ENCODE assay signal across 8 mouse cellular contexts in genomic region chr7:45211851-45212251, GRCm38 (mm10). TPM values are rescaled to one million over a fixed set of nuclear protein-coding genes. Genes with fewer than 3 reads are reported as not detected.
DNase-seq lines count a peak whose midpoint lies in the region; ATAC-seq and TF ChIP-seq lines count a peak whose summit lies in the region.

TSS of gene Dkkl1 (minus strand) at chr7:45212147.

- no peaks in the 10 kb centered on the region for H3K36me3 ChIP-seq in lung, postnatal 0 days (ENCODE audit: insufficient read depth, low read length)
- no peaks in the 10 kb centered on the region for H3K36me3 ChIP-seq in intestine, embryonic 14.5 days (ENCODE audit: control insufficient read depth, insufficient read depth, low read length)
- H3K36me3 ChIP-seq in midbrain, embryonic 15.5 days (replicated peaks) = no peaks in the 10 kb centered on the region
- no peaks in the 10 kb centered on the region for H3K36me3 ChIP-seq in thymus, adult 2 months (ENCODE audit: control insufficient read depth, insufficient read depth, low read length)

- H3K27ac ChIP-seq in lung, postnatal 0 days (ENCODE audit: low read length) = no peak within 1 kb of the TSS
- H3K27ac ChIP-seq in intestine, embryonic 14.5 days (ENCODE audit: low read depth) = no peak within 1 kb of the TSS
- H3K27ac ChIP-seq in midbrain, embryonic 15.5 days = no peak within 1 kb of the TSS
- no peak within 1 kb of the TSS for H3K27ac ChIP-seq in thymus, adult 2 months (ENCODE audit: control insufficient read depth, insufficient read depth, low read length)

- no peak for TF ChIP-seq EP300 in lung, postnatal 0 days (IDR thresholded peaks at IDR 0.05)

- peak; percentile 32 for DNase-seq in lung, postnatal 0 days (ENCODE audit: low spot score)
- DNase-seq in lung, adult 2 months = no peak
- DNase-seq in c-Kit-positive CD71-positive TER-119-positive erythroid progenitor cells, embryonic 14.5 days (ENCODE audit: low spot score) = peak; percentile 73
- peak; percentile 62 for DNase-seq in intestine, embryonic 14.5 days (ENCODE audit: low spot score)
- DNase-seq in layer of hippocampus, adult 11-12 months (ENCODE audit: low spot score) = no peak
- DNase-seq in right cerebral cortex, adult 2 months (ENCODE audit: low spot score in 2 of 2) = no peak
- DNase-seq in thymus, adult 2 months = no peak

- H3K9ac ChIP-seq in lung, postnatal 0 days (replicated peaks; ENCODE audit: low read depth) = no peak within 1 kb of the TSS
- H3K9ac ChIP-seq in intestine, embryonic 14.5 days (ENCODE audit: low read length) = no peak within 1 kb of the TSS
- H3K9ac ChIP-seq in midbrain, embryonic 15.5 days = no peak within 1 kb of the TSS

- H3K27me3 ChIP-seq in lung, postnatal 0 days (replicated peaks; ENCODE audit: insufficient read depth, low read length) = peaks cover 4% of the 10 kb centered on the region; the same call in 1 of the 2 replicates
- H3K27me3 ChIP-seq in intestine, embryonic 14.5 days (replicated peaks; ENCODE audit: control insufficient read depth, insufficient read depth, low read length) = peaks cover 28% of the 10 kb centered on the region
- peaks cover 23% of the 10 kb centered on the region for H3K27me3 ChIP-seq in midbrain, embryonic 15.5 days (replicated peaks)
- H3K27me3 ChIP-seq in thymus, adult 2 months (ENCODE audit: control insufficient read depth, insufficient read depth, low read length) = peaks cover 8% of the 10 kb centered on the region; the same call in 1 of the 2 replicates

- no peak within 1 kb of the TSS for H3K4me3 ChIP-seq in lung, postnatal 0 days (ENCODE audit: low read depth, low read length)
- no peak within 1 kb of the TSS for H3K4me3 ChIP-seq in lung, adult 2 months (replicated peaks; ENCODE audit: extremely low read depth, low read depth, low read length)
- H3K4me3 ChIP-seq in intestine, embryonic 14.5 days (ENCODE audit: low read depth, low read length) = peak within 1 kb of the TSS; percentile 16; the same call in 1 of the 2 replicates
- H3K4me3 ChIP-seq in midbrain, embryonic 15.5 days = 0 out of 2 replicates have a peak within 1 kb of the TSS, but pooled peaks have one; percentile 3
- H3K4me3 ChIP-seq in thymus, adult 2 months (ENCODE audit: control insufficient read depth, insufficient read depth, low read length) = no peak within 1 kb of the TSS

- H3K4me1 ChIP-seq in lung, postnatal 0 days (ENCODE audit: insufficient read depth, low read depth, low read length) = peaks cover 1% of the 10 kb centered on the region
- H3K4me1 ChIP-seq in lung, adult 2 months (ENCODE audit: control insufficient read depth, insufficient read depth, low read length) = peaks cover 4% of the 10 kb centered on the region; the same call in 1 of the 2 replicates
- peaks cover 3% of the 10 kb centered on the region for H3K4me1 ChIP-seq in intestine, embryonic 14.5 days (replicated peaks; ENCODE audit: control insufficient read depth, insufficient read depth, low read length)
- H3K4me1 ChIP-seq in midbrain, embryonic 15.5 days = peaks cover 14% of the 10 kb centered on the region
- H3K4me1 ChIP-seq in thymus, adult 2 months (replicated peaks; ENCODE audit: control insufficient read depth, insufficient read depth, low read length) = peaks cover 20% of the 10 kb centered on the region

- no peaks in the 10 kb centered on the region for H3K9me3 ChIP-seq in lung, postnatal 0 days (ENCODE audit: low read length)
- H3K9me3 ChIP-seq in intestine, embryonic 14.5 days (ENCODE audit: control insufficient read depth, low read length) = no peaks in the 10 kb centered on the region
- H3K9me3 ChIP-seq in midbrain, embryonic 15.5 days = no peaks in the 10 kb centered on the region

- 3% methylated on average over 17 of the region's 17 CpGs for WGBS in lung, postnatal 0 days
- 5% methylated on average over 17 of the region's 17 CpGs for WGBS in lung, adult 2 months
- 5% methylated on average over 17 of the region's 17 CpGs for WGBS in intestine, embryonic 14.5 days
- WGBS in midbrain, embryonic 15.5 days = 8% methylated on average over 17 of the region's 17 CpGs
- WGBS in thymus, adult 2 months = 5% methylated on average over 17 of the region's 17 CpGs

- no peak for TF ChIP-seq CTCF in lung, postnatal 0 days (IDR thresholded peaks at IDR 0.05)
- TF ChIP-seq CTCF in lung, adult 2 months (IDR thresholded peaks at IDR 0.05; ENCODE audit: insufficient read depth, low read length) = no peak
- TF ChIP-seq CTCF in thymus, adult 2 months (IDR thresholded peaks at IDR 0.05; ENCODE audit: borderline replicate concordance, control insufficient read depth, extremely low read depth, insufficient read depth, low read length, poor library complexity) = no peak

- peak; percentile 30 for ATAC-seq in lung, postnatal 0 days
- no peak; the same call in 1 of the 2 replicates for ATAC-seq in intestine, embryonic 14.5 days (replicated peaks; ENCODE audit: low FRiP score, low TSS enrichment, low read depth)
- ATAC-seq in midbrain, embryonic 15.5 days (replicated peaks) = no peak

- TF ChIP-seq POLR2A in lung, adult 2 months (IDR thresholded peaks at IDR 0.05; ENCODE audit: borderline replicate concordance, extremely low read depth, low read depth, low read length) = no peak
- TF ChIP-seq POLR2A in thymus, adult 2 months (IDR thresholded peaks at IDR 0.05; ENCODE audit: control insufficient read depth, extremely low read depth, insufficient read depth, low read length, poor library complexity) = no peak

- peak within 1 kb of the TSS; percentile 36 for H3K4me2 ChIP-seq in lung, postnatal 0 days (replicated peaks; ENCODE audit: low read depth, low read length)
- peak within 1 kb of the TSS; percentile 34 for H3K4me2 ChIP-seq in intestine, embryonic 14.5 days (ENCODE audit: low read length)
- H3K4me2 ChIP-seq in midbrain, embryonic 15.5 days = peak within 1 kb of the TSS; percentile 18; the same call in 1 of the 2 replicates

RNA-seq across cellular contexts. Expression of gene Dkkl1, which starts in this region (rescaled TPM):
- polyA plus RNA-seq in lung, postnatal 0 days (2015; fragmentation: Nextera tagmentation; extraction: Ambion mirVana) = 0.93 and 1.1 TPM in 2 replicates
- 1.4 and 5.2 TPM in 2 replicates for polyA plus RNA-seq in lung, adult 2 months (2012; rRNA removed)
- polyA plus RNA-seq in intestine, embryonic 14.5 days (2014; fragmentation: Nextera tagmentation; extraction: Ambion mirVana) = 0.80 and 1.0 TPM in 2 replicates
- 4.0 and 5.8 TPM in 2 replicates for polyA plus RNA-seq in midbrain, embryonic 15.5 days (2015; fragmentation: Nextera tagmentation; extraction: Ambion mirVana)
- polyA plus RNA-seq in thymus, adult 2 months (2012; rRNA removed) = 3.0 and 3.5 TPM in 2 replicates

Comparison
In these comparisons a context has a peak if more than half of its experiments do, and no peak if none do; other contexts are left out.
1. DNase-seq: peak in lung, postnatal 0 days (single experiment), c-Kit-positive CD71-positive TER-119-positive erythroid progenitor cells, embryonic 14.5 days (single experiment) and intestine, embryonic 14.5 days (single experiment); none in lung, adult 2 months (single experiment), layer of hippocampus, adult 11-12 months (single experiment), right cerebral cortex, adult 2 months (0 of 2) and thymus, adult 2 months (single experiment).
2. H3K4me3 ChIP-seq: peak in intestine, embryonic 14.5 days (single experiment) and midbrain, embryonic 15.5 days (single experiment); none in lung, postnatal 0 days (single experiment), lung, adult 2 months (single experiment) and thymus, adult 2 months (single experiment).
3. Peak in every context shown above with its lines, with median percentiles within 50 percentile points of each other: H3K4me2 ChIP-seq.